Mouse (Mus musculus) common myeloid progenitor, adult 5-6 weeks (primary cell): ENCODE measurements around the gene Cd200. TPM values are rescaled to one million over a fixed set of nuclear protein-coding genes. Genes with fewer than 3 reads are reported as not detected.
"Not testable (repeated sequence)": the region's sequence is repeated elsewhere in the genome, so short reads cannot be mapped to it uniquely, and the experiment has no call there.

ENCODE experiments used
- ATAC-seq: replicated peaks from 2 replicates; pipeline ENCODE4 v1.8.0; 2016; ENCODE audit warnings: low read depth, mild to moderate bottlenecking, moderate TSS enrichment, inconsistent platforms; ENCODE audit not compliant: poor library complexity, severe bottlenecking
- total RNA-seq: library from RNA; stranded (forward); fragments of 200-1000, 187-1606 nt; gene quantifications from 2 replicates; pipeline ENCODE4 v1.2.3, GENCODE M21; 2017

Gene Cd200
- total RNA-seq, 1 experiment from 2014 or later, result 0.82 TPM

DNA sequence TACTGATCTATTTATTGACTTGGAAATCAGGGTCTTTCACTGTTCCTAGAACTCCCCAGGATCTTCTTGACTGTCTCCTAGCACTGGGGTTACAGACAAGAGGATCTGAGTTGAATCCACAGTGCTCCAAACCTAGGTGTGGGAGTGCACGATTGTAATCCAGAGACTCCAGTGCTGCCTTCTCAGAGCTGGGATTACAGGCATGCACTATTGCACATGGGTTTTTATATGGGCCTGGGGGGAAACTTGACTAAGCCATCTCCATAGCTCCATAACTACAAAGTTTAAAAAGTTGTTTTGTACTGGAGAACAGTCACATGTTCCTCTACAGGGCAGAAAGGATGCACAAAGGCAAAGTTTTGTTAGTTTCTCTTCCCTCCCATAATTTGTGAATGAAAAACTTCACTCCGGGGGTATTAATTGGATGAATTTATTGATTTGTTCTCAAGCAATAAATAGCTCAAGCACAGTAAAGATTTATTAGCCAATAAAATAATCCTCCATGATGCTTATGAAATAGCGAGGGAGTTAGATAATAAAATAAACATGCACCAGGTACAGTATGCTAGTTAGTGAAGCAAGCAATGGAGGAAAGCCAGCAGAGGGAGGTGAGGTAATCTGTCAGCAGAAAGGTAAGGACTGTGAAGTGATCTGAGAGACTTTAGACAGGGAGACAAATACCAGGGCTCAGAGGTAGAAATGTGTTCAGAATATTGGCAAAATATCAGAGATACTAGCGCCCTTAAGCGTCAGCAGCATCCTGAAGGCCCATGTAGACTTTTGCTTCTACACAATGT lies 30.5 kb downstream of the Cd200 start:
- no peak for ATAC-seq

DNA sequence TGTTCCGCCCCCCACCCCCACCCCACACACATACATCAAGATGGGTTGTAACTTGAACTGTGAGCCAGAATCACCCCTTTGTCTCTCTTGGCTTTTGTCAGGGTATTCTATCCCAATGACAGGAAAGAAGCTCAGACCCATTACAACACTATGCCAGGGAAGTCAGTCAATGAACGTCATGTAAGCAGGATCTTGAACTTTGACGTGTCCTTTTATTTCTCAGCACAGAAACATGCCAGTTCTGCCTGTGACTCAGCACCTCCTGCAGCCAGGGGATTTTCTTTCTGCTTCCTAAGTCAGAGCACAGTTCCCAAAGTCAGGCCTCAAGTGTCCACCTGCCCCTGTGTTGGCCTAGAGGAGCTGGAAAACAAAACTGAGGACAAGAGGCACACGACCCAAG lies 31.5 kb downstream of the Cd200 start:
- ATAC-seq, result no peak

DNA sequence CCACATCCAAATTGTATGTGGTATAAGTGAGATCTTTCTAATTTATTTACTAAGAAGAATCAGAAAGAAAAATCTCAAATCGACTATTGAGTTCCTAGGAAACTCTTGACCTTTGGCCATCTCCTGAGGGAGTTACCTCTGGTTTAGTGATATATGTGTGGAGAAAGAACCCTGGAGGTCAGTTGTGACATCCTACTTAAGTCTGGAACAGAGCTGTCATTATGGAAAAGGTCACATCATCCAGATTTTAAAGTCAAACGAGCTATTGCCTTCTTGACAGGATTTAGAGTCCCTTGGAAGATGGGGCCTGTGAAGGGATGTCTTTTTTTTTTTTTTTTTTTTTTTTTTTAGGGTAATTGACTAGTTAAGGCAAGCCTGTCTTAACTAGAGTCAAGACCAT lies 32.0 kb downstream of the Cd200 start:
- no peak for ATAC-seq

DNA sequence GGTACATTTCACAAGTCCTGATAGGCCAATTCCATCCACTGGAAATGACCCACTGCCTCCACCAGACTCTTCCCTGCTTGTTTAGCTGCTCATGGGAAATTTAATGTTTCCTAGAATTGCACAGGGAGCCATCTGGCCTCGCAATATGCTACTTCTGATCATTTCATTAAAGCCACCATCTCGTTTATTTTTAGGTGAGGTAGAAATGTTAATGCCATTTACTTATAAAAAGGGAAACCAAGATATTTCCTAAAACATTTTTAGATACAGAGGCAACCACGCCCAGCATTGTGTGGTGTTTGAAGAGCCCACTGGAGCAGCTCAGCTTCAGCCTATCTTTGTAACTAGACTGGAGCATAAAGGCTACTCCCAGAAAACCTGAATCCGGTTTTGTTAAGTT lies 32.6 kb downstream of the Cd200 start:
- ATAC-seq, result no peak

DNA sequence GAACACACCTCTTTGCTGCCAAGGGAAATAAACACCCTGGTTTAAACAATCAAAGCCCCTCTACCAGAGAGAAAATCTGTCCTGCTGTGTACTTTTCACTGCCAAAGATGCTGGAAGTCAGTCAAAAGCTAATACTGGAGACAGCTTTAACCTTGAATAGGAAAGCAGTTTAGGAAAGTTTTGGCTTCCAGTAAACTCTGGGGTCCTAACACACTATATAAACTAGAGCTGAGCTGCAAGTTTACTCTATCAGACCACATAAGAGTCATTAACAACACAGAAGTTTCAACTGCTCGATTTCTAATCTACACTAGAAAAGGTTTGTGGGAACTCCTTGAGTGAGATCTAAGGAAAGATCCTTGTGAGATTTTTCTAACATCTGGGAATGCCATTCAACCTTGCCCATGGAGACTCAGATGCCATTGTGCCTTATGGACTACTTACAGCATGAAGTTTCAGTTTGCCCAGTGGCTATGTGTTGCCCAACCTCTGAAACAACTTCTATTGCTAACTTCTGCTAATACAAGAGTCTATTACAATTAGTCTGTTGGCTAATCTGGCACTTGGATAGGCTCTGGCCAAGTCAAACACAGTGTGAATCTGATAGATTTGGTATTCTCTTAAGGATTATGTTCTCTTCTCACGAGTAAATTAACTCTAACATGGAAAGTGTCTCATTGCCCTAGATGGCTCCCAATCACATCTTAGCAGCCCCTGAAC lies 33.2 kb downstream of the Cd200 start:
- ATAC-seq, result no peak

DNA sequence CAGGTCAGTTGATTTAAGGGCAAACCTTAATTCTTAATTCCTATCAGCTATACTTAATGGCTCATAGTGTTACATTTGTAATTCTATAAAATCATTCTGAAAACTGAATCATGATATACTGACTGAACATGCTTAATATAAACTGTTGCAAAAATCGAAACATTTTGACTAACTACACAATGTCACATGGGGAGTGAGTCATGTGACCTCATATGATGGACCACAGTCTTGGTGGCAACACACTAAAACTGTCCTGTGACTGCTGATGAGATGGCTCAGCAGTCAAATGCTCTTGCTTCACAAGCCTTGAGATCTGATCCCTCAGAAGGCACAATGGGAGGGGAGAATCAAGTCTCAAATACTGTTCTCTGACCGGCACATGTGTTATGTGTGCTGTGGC lies 34.8 kb downstream of the Cd200 start:
- no peak for ATAC-seq

DNA sequence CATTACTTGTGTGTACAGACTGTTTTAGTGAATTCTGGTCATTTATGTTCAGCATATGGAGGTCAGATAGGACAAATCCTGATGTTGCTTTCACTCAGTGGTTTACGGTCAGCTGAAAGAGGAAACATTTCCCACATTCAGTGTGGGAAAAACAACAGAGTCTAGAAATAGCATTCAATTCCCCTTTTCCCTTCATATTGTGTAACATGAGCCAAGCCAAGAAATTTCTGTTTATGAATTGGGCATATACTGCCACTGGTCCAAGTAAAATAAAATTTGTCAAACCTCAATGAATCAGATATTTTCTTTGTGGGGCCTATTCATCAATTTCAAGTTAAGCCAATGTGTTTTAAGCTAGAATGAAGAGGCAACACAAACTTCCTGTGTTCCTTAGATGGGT lies 37.8 kb downstream of the Cd200 start:
- ATAC-seq, result no peak

DNA sequence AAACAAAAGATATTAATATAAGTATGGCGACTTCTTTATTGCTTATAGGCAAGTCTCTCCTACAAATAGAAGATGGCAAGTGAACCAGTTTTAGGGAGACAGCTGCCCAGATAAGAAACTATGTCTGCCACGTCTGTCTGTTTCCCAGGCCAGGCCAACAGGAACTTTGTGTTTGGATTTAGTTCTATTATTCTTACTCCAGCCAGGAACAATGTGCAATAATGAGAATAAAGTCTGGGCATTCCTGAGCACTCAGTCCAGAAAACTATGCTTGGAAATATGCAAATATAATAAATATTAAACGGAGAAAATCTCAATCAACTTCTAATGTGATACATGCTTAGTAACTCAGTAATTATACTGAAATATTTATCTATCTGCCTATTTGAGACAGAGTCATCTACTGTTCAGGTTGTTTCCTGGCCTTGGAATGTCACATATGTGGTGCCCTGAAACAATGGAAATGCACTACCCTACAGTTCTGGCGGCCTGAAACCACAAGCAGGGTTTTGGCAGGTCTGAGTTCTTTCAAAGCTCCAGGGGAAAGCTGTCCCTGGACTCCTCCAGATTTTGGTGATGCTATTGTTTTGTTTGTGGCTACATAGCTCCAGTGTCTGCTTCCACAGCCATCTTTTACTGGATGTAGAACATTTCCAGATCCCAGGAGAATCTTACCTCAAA lies 39.4 kb downstream of the Cd200 start:
- no peak for ATAC-seq

DNA sequence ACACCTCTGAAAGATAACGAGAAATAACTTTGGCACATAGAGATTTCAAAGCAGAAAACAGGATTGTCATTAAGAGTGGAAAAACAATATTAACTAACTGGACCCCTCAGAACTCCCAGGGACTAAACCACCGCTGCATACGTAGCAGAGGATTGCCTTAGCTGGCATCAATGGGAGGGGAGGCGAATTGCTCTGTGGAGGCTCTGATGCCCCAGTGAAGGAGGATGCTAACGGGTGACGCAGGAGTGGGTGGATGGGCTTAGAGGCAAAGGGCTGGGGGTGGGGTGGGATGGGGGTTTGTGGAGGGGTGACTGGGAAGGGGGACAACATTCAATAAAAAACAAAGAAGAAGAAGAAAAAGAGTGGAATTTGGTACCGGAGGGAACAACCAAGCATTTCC lies 42.7 kb downstream of the Cd200 start:
- ATAC-seq, result no peak

DNA sequence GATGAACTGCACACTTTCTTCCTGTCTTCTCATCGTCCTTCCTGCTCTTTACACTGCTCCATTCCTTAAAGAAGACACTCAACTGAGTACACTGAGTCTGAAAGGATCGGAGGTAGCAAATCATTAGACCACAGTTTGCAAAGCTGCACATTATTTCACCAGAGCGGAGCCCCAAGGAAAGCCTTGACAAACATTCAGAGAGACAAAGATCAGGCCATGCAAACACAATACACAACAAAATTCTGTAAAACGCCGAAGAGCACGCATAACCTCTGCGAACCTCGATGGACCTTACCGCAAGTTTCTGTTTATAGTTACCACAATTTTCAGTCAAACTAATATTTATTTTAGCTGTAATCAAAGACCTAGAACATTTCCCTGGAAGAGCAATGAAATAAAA lies 43.5 kb downstream of the Cd200 start:
- ATAC-seq, result no peak

DNA sequence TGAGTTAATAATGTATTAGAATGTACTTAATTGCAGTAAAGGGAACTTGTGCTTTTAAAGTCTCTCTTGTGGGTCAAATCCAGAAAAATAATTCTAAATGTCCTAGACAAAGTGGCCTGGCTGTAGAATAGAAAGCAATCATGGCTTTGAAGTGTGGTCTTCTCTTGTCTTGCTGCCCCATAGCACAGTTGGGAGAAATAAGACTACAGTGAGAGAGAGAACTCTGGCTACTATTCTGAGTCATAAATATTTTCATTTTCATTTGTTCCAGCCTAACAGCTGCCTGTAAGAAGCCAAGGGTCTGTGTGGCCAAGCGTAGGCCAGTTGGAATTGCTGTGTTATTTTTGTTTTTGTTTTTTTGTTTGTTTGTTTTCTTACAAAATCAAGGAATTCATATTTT lies 44.2 kb downstream of the Cd200 start:
- no peak for ATAC-seq

DNA sequence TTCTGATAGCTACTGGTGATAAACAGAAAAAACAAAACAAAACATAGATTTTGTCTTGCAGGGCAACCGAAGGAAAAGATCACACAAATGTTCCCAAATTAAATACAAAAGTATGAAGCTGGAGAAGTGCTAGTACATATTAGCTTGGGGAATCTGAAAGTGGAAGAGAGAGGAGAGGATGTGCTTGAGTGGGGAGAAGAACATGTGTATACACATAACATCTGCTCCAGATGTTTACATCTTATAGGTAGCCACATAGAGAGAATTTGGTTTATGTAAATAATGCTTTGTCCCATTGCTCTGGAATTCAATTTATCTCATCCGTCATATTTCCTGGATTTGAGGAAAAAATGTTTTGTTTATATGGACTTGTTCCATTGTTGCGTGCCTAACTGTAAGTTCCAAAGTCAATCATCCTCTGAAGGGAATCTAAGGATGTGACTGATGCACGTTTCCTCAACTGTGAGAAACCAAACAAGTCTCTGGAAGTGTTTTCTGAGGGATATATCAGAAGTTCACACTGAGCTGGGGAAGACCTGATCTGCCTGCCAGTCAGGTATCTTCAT lies 45.3 kb downstream of the Cd200 start:
- ATAC-seq, result no peak

DNA sequence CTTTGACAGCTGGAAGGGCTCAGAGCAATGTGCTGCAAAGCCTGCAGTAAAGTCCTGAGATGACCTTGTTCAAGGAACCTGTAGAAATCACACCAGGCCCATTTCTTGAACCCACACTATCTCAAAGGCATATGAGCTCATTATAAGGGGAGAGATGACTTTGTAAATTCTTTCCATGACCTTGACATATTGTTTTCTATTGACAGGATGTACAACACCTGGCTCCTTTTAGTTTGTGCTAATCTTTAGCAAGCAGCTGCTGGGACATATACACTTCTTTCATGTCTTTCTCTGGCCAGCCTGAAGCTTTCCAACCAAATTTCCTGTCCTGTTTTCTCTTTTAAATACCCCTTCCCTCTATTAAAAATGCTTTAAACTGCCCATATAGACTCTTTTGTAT lies 47.4 kb downstream of the Cd200 start:
- no peak for ATAC-seq

DNA sequence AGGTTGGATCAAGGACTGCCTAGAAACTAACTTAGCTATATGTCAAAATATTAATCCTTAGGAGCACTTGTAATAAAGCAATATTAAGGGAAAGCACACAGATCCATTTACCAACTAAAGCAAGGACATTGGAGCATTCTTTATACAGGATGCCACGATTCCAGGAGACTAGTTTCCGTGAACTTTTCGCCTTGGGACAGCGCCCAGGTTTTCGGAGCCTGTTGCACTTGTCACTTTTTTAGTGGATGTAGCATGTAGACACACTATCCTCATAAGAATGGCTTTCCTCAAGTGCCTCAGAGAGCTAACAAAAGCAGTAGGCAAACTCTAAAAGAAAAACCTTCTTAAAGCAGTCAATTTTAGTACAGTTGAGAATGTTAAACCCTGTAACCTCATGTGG lies 50.4 kb downstream of the Cd200 start:
- ATAC-seq, result not testable (repeated sequence)

DNA sequence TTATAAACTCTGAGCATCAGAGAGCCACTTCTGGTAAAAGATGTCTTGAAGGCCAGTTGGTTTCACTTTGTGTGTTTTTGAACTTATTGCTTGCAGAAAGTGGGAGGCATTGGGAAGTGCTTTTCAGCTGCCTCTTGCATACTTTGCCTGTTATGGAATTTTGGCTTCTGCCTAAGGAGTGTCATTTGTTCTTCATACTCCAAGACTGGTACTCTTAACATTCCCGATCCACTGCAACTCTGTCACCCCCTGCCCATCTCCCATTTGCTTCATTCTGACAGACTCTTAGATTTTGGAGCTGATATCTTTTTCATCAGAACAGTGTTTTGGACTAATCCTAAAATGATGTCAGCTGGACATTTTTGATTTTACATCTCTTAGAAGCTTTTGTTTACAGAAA lies 51.7 kb downstream of the Cd200 start:
- ATAC-seq, result no peak

DNA sequence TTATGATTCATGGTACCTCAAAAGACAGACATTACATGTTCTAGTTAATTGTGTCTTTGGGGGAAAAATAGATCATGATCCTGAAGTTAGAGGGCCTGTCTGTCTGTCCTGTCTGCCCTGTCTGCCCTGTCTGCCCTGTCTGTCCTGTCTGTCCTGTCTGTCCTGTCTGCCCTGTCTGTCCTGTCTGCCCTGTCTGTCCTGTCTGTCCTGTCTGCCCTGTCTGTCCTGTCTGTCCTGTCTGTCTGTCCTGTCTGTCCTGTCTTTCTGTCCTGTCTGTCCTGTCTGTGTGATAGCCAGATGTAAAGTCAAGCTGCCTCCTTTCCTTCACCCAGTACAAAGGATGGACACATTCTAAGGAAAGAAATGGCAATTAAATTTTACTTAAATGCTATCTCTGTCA lies 56.0 kb downstream of the Cd200 start:
- peak; percentile 73; the same call in 1 of the 2 replicates for ATAC-seq

DNA sequence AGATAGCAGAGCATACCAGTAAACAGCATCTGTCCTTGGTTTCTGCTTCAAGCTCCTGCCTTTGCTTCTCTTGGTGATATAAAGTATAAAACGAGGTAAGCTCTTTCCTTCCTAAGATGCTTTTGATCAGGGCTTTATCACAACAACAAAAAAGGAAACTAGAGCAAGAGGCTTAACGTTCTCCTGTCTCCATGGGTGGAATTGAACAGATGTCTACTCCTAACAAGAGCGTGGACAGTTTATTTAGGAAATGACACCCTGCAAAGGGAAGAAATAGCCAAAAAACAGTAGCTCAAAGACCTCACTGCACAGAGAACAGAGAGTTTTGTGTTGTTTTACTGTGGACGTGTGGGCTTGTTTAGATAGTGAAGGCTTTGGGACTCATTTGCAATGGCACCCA lies 58.1 kb downstream of the Cd200 start:
- no peak for ATAC-seq

DNA sequence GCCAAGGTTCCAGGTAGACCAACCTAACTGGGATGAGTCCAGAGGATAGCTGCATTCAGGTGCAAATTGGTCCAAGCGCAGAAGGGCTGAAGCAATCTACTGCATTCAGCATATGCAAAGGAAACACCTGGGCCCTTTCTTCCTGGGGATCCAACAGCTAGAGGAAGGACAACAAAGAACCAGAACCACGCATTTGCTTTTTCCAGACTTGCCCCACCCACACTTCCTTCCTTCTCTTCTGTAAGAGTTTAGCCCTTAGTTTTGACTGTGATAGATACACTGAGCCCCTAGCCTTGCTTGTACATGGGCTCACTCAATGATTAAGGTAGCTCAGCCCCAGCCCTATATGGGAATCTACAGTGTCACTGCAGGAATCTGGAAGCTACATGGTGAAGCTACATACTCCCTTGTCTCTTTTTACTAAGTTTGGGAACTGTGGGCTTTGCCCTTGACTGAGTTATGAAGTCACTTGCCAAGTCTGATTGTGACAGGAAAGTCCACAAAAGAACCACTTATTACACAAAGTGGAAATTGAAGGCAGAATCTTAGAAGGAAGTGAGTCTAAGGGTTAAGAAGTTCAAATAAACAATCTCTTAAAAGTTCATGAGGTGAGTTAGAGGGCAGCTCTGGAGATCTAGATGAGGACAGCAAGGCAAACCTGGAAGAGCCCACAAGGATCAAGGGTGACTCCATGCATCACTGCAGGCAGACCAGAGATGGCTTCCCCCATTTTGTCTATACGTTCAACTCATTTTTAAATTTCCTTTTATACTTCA lies 59.1 kb downstream of the Cd200 start:
- ATAC-seq, result no peak

DNA sequence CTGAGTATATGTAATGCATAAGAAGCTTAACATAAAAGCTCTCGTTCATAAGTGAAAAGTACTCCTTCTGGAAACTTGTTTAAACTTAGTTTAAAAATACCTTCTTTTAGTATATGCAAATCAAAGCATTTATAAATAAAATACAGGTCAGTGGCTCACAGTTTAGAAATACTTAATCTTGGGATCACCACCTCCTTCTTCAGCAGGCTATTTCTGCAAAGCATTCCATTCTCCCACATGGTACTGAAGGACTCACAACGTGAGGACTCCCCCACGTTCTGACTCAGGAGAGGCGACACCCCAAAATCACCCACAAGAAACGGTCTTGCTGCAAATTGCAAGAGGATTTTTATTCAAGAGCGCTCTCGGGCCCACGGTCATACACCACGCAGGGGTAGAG lies 60.6 kb downstream of the Cd200 start:
- not testable (repeated sequence) for ATAC-seq

DNA sequence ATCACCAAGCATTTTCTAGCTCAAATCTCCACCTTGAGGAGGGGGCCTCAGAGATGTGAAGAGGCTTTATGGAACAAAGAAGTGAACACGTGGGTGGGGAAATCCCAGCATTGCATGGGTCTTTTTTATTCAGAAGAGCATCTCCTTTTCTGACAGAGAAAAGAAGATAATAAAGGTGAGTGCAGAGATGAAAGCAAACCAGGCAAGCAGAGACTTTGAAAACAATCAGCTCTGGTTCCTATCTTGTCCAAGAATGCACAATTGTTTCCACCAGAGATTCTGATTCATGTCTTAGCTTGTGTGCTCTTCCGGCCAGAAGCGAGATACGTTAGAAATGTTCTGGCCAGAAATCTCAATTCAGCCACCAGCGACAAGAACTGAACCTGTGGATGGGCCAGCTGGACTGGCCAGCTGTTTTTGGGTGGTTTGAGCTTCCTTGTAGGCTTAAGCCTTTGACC lies 61.9 kb downstream of the Cd200 start:
- ATAC-seq, result no peak
